Mouse (Mus musculus) hindbrain, embryonic 12.5 days (tissue): ENCODE measurements at regions not wholly inside any gene's neighbourhood (a gene's known extent, or its start where the extent isn't known, plus 50 kb on each side); places are given as distances from the start of the nearest gene placed in this dataset.

Experiments used
- ATAC-seq: fragments of 200-750 bp; cut with Nextera tagmentation; 2 replicates; pipeline ENCODE4 v1.8.0; 2017; ENCODE audit warnings: moderate TSS enrichment; ENCODE audit not compliant: low FRiP score
- H3K27ac ChIP-seq: fragments of 300-500 bp; sonication (generic); 2 replicates; pipeline ENCODE4 v1.5.1; 2016; ENCODE audit warnings: mild to moderate bottlenecking
- H3K27me3 ChIP-seq: fragments of 300-500 bp; sonication (generic); 2 replicates; pipeline ENCODE4 v1.6.1; 2016; ENCODE audit warnings: mild to moderate bottlenecking
- H3K36me3 ChIP-seq: fragments of 300-500 bp; sonication (generic); 2 replicates; pipeline ENCODE4 v1.6.1; 2016; ENCODE audit warnings: mild to moderate bottlenecking
- H3K4me1 ChIP-seq: fragments of 300-500 bp; sonication (generic); 2 replicates; pipeline ENCODE4 v1.6.1; 2016
- H3K4me2 ChIP-seq: fragments of 300-500 bp; sonication (generic); replicated peaks from 2 replicates; pipeline ENCODE4 v1.6.1; 2016; ENCODE audit warnings: mild to moderate bottlenecking
- H3K4me3 ChIP-seq: fragments of 300-500 bp; sonication (generic); 2 replicates; pipeline ENCODE4 v1.5.1; 2016; ENCODE audit warnings: mild to moderate bottlenecking
- H3K9ac ChIP-seq: fragments of 300-500 bp; sonication (generic); 2 replicates; pipeline ENCODE4 v1.6.1; 2016; ENCODE audit warnings: mild to moderate bottlenecking, moderate library complexity
- H3K9me3 ChIP-seq: fragments of 300-500 bp; sonication (generic); replicated peaks from 2 replicates; pipeline ENCODE4 v1.6.1; 2016; ENCODE audit warnings: mild to moderate bottlenecking
- whole genome bisulfite sequencing: fragments of 180-500 bp; shearing (Covaris S2); methylation state at CpG from one replicate; pipeline ENCODE4 v1.1.7; 2016; 5-methylcytosine and 5-hydroxymethylcytosine counted together

DNA sequence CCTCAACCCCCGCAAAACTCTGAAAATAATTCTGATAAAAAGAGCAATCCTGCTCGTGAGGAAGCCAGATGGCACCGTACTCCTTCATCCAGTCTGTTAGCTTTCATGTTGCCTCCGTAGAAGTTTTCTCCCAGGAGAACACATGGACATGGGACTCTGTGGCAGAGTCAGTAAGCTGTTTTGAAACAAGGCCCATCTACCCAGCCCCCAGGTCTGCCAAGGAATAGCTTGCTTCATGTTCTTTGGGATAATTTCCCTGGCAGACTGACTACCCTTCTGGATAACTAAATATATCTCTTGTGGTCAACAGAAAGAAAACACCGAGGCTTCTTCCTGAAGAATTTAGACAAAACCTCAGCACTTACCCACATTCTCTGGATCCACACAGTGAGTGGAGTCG is 111.2 kb upstream of the Spred1 start:
- Histone ChIP-seq H3K36me3 (no peaks in the 10 kb centered on the region), H3K9ac (no peak overlapping the region), H3K27ac (no peak overlapping the region), H3K9me3 (no peaks in the 10 kb centered on the region), H3K4me1 (no peaks in the 10 kb centered on the region), H3K4me2 (no peak overlapping the region), H3K27me3 (no peaks in the 10 kb centered on the region), H3K4me3 (no peak overlapping the region)
- no peak for ATAC-seq
- 87% methylated on average over 6 of the region's 6 CpGs for WGBS

DNA sequence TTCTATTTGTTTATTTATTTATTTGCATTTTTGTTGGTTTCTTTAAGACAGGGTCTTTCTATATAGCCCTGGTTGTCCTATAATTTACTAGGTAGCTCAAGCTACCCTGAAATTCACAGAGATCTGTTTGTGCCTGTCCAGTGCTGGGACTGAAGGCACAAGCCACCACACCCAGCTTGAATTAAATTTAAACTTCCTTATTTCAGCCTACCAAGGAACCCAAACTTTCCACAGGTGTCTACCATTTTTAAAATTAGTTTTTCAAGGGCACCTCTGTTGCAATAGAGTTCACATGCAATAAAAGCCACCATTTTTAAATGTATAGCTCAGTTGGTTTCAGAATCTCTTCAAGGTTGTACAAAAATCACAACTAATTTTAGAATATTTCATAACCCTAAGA is 110.2 kb upstream of the Spred1 start:
- Histone ChIP-seq H3K9me3 (no peaks in the 10 kb centered on the region), H3K36me3 (no peaks in the 10 kb centered on the region), H3K27me3 (no peaks in the 10 kb centered on the region), H3K4me2 (no peak overlapping the region), H3K9ac (no peak overlapping the region), H3K4me3 (no peak overlapping the region), H3K4me1 (no peaks in the 10 kb centered on the region), H3K27ac (no peak overlapping the region)
- no peak for ATAC-seq

DNA sequence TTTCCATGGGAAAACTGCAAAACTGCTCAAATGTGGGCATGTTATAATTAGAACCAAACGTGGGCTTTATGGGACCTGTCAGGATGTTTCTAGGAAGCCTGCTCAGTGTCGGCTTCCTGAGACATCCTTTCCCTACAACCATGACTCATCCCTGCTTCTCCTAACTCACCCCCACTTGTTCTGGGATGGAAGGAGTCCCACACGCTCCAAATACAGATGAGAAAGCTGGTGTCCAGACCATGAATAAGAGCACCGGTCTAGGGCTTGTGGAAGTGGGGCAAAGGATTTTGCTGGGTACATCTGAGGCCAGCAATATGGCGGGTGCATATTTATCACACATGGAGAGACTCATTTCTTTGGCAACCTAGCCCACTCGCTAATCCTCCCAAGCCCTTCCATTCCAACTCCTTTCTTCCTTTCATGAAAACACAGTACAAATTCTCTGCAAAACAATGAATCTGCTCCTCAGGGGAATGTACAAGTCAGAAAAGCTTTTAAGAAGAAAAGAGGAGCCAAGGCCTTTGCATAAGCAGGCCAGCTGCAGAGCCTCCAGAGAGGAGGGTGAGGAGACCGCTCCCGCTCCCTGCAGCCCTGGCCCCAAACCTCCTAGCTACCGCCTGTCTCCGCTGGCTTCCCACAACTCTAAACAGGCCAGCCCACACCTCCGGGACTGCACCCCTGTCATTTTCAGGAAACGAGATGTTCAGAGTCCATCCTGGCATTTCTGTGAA is 103.1 kb upstream of the Spred1 start:
- WGBS = 40% methylated on average over 12 of the region's 12 CpGs

DNA sequence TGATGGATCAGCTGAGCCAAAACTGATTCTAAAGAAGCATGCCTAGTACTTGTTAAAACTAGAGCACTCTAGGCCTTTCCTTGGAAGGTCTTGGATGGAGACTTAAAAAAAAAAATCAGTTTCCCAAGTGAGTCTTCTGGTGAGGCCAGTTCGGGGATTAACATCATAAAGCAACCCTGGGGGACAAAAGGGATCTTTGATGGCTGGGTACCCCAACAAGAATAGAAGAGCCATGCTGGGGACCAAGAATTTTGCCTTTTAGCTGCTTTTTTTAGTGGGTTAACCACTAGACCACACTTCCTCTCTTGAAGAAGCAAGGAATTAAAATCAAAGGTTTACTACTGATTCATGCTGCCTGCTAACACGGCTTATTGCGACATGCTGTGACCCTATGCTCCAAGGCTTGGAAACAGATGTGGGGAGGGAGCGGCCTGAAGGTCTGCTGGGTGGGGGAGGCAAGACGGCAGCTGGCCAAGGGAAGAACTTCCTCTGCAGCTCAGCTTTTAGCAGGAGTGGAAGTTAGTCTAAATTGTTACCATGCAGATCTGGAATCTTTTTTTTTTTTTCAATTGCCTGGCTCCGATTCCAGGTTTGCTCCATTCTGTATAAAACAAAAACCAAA is 102.1 kb upstream of the Spred1 start:
- 16% methylated on average over 6 of the region's 6 CpGs for WGBS
- peaks cover 13% of the 10 kb centered on the region for H3K4me1 ChIP-seq
- no peak overlapping the region for H3K9ac ChIP-seq
- no peaks in the 10 kb centered on the region for H3K9me3 ChIP-seq
- no peak overlapping the region for H3K4me2 ChIP-seq
- ATAC-seq = no peak
- no peak overlapping the region for H3K4me3 ChIP-seq
- no peaks in the 10 kb centered on the region for H3K27me3 ChIP-seq
- H3K27ac ChIP-seq = no peak overlapping the region
- no peaks in the 10 kb centered on the region for H3K36me3 ChIP-seq

More for the DNA sequence above, 103.1 kb upstream of the Spred1 start:
- ATAC-seq = no peak
- Histone ChIP-seq H3K27me3 (no peaks in the 10 kb centered on the region), H3K9me3 (no peaks in the 10 kb centered on the region), H3K4me2 (no peak overlapping the region), H3K4me3 (no peak overlapping the region), H3K27ac (no peak overlapping the region), H3K4me1 (peaks cover 13% of the 10 kb centered on the region), H3K36me3 (no peaks in the 10 kb centered on the region), H3K9ac (no peak overlapping the region)

DNA sequence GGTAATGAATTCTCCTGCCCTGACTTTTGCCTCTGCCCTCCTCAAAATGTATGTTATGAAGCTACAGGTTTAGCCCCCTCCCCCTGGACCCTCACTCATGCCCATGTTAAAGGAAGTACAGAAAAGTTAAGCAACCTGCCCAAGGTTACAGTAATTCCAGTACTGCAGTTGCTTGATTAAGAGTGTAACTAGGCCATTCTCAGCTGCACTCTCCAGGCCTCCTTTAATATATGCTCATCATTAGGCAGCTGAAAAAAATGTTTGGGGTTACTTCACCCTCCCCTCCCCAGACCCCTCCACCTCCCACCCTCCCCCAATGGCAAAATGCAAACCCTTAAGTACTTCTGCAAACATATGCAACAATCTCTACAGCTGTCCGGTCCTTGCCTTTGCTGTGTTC is 101.6 kb upstream of the Spred1 start:
- no peak overlapping the region for H3K27ac ChIP-seq

DNA sequence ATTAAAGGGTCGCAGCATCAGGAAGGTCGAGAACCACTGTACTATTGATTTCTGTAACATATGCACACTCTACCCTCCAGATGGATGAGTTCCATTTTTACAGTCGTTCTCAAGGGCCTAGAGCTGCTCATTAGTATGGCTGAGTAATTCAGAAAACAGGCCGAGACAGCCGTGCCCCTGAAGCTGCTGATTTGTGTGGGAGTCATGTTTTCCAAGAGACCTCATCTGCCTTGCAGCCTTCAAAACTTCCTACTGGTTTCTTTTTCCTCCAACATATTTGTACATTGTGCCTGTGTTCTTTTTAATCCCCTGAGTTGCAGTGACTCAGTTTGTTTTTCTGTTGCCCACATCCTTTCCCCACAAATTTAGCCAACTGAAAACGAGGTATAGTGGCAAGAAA is 99.4 kb upstream of the Spred1 start:
- Histone ChIP-seq H3K36me3 (no peaks in the 10 kb centered on the region), H3K27me3 (no peaks in the 10 kb centered on the region), H3K9me3 (no peaks in the 10 kb centered on the region), H3K4me2 (no peak overlapping the region), H3K9ac (no peak overlapping the region), H3K4me3 (no peak overlapping the region), H3K4me1 (peaks cover 13% of the 10 kb centered on the region), H3K27ac (no peak overlapping the region)
- ATAC-seq = no peak
- WGBS = 49% methylated on average over 6 of the region's 6 CpGs

More for the DNA sequence above, 101.6 kb upstream of the Spred1 start:
- H3K36me3 ChIP-seq = no peaks in the 10 kb centered on the region
- no peak for ATAC-seq
- H3K9ac ChIP-seq = no peak overlapping the region
- H3K4me1 ChIP-seq = peaks cover 13% of the 10 kb centered on the region
- WGBS = 50% methylated on average over 1 of the region's 1 CpGs
- H3K9me3 ChIP-seq = no peaks in the 10 kb centered on the region
- no peak overlapping the region for H3K4me3 ChIP-seq
- no peaks in the 10 kb centered on the region for H3K27me3 ChIP-seq
- H3K4me2 ChIP-seq = no peak overlapping the region

DNA sequence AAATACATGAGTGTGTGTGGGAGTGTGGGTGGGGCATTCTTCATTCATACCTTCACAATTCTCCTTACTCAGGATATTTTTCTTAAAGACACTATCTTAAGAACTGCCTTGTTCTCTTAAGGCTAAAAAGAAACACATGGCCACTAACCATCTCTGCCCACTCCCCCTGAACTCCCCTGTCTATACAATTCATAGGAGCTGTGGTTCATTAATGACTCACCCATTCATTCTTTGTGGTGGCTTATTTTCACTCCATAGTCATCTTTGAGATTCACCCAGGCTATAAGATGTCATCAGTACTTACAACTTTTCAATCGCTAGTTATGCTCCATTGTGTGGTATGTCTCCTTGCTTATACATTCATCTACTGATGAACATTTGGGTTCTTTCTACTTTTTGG is 97.7 kb upstream of the Spred1 start:
- peaks cover 11% of the 10 kb centered on the region for H3K4me1 ChIP-seq
- H3K4me3 ChIP-seq = no peak overlapping the region
- no peaks in the 10 kb centered on the region for H3K36me3 ChIP-seq
- H3K27me3 ChIP-seq = no peaks in the 10 kb centered on the region
- H3K4me2 ChIP-seq = no peak overlapping the region
- no peak overlapping the region for H3K27ac ChIP-seq
- no peaks in the 10 kb centered on the region for H3K9me3 ChIP-seq
- H3K9ac ChIP-seq = no peak overlapping the region
- ATAC-seq = no peak
- WGBS = 98% methylated on average over 1 of the region's 1 CpGs

DNA sequence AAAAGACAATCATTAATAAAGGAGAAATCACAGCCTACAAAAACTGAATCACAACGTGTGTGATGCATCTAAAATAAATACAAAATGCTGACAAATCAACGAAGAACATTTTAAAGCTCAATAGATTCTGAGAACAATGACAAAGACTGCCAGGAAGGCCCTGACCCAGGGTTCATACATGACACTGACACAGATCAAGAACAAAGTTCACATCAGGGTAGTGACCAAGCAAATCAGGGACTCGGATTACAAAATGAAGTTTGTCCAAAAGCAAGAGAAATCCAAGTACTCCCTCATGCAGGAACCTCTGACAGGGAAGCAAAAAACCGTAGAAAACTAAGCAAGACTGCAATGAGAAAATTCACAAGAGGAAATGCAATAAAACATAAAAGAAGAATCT is 94.1 kb upstream of the Spred1 start:
- Histone ChIP-seq H3K27ac (no peak overlapping the region), H3K9ac (no peak overlapping the region), H3K27me3 (no peaks in the 10 kb centered on the region), H3K4me3 (no peak overlapping the region), H3K36me3 (no peaks in the 10 kb centered on the region), H3K4me2 (no peak overlapping the region), H3K4me1 (peaks cover 2% of the 10 kb centered on the region; the same call in 1 of the 2 replicates), H3K9me3 (no peaks in the 10 kb centered on the region)
- no peak for ATAC-seq
- WGBS = 55% methylated on average over 4 of the region's 4 CpGs

DNA sequence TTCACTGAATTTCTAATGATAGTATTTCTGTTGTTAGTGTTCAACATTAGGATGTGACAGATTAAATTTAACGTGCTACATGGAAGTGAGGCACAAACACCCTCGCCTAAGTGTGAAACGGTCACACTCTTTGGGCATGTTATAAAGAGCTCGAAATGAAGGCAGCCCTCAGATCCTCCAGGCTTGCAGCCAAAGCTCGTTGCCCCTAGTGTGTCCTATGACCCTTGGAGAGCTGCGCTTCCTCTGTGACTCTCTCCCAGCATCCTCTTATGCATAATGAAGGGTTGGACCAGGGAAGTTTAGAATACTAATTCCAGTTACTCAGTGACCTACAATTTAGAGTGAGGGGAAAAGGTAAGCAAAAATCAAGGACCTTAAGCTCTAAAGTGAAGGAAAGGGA is 92.4 kb upstream of the Spred1 start:
- H3K9ac ChIP-seq = no peak overlapping the region
- ATAC-seq = no peak
- peaks cover 2% of the 10 kb centered on the region; the same call in 1 of the 2 replicates for H3K4me1 ChIP-seq
- no peaks in the 10 kb centered on the region for H3K27me3 ChIP-seq
- H3K4me2 ChIP-seq = no peak overlapping the region
- no peaks in the 10 kb centered on the region for H3K9me3 ChIP-seq
- H3K36me3 ChIP-seq = no peaks in the 10 kb centered on the region
- H3K4me3 ChIP-seq = no peak overlapping the region
- H3K27ac ChIP-seq = no peak overlapping the region
- 66% methylated on average over 6 of the region's 6 CpGs for WGBS

DNA sequence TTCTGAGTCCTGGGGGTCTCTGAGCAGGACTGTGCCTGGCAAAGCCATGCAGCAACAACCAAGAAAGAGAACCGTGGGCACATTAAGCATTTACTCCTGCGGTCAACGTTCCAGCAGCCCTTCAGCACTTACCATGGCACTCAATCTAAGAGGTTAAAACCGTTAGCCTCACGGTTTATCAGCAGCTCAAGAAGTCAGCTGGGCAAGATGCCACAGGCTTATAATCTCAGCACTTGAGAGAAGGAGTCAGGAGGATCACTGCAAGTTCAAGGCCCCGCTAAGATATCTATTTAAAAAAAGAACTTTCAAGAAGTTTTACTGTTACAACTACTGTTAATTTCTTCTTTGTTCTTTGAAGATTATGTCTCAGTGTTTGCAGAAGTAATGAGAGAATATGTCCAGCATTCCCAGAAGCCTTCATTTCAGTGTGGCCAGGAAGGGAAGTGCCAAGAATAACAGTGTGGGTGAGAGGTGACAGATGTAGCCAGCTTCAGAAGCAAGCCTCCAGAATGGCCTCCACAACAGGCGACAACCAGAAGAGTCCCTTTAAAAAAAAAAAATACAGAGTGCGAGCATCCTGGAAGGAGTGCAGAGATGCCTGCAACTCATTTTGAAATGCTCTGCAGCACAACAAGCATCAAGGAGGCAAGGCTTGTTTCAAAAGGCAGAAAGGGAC is 84.8 kb upstream of the Spred1 start:
- Histone ChIP-seq H3K4me2 (no peak overlapping the region), H3K36me3 (no peaks in the 10 kb centered on the region), H3K4me1 (peaks cover 3% of the 10 kb centered on the region), H3K9me3 (no peaks in the 10 kb centered on the region), H3K27me3 (no peaks in the 10 kb centered on the region), H3K9ac (no peak overlapping the region), H3K27ac (no peak overlapping the region), H3K4me3 (no peak overlapping the region)
- WGBS = 81% methylated on average over 8 of the region's 8 CpGs
- ATAC-seq = no peak

DNA sequence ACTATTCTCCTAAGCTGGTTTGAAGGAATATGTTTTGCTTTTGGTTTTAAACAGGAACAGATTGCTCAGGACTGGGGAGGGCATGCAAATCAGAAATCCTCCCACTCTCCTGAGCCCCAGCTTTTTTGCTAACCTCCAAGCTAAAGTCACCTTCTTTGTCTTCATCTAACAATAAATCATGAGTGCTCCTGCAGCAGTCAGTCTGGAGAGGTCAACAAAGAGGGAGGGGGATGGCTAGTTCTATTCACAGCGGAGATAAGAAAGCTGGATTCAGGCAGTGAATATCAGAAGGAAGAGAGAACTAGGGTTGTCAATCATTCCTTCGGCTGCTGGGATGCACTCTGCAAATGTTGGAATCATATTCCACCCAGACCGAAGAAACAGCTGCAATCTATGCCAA is 81.0 kb upstream of the Spred1 start:
- no peak overlapping the region for H3K4me3 ChIP-seq
- no peak overlapping the region for H3K9ac ChIP-seq
- H3K4me2 ChIP-seq = no peak overlapping the region
- H3K4me1 ChIP-seq = peaks cover 3% of the 10 kb centered on the region
- H3K27ac ChIP-seq = no peak overlapping the region
- H3K27me3 ChIP-seq = no peaks in the 10 kb centered on the region
- 18% methylated on average over 3 of the region's 3 CpGs for WGBS
- no peaks in the 10 kb centered on the region for H3K36me3 ChIP-seq
- no peaks in the 10 kb centered on the region for H3K9me3 ChIP-seq
- no peak for ATAC-seq

DNA sequence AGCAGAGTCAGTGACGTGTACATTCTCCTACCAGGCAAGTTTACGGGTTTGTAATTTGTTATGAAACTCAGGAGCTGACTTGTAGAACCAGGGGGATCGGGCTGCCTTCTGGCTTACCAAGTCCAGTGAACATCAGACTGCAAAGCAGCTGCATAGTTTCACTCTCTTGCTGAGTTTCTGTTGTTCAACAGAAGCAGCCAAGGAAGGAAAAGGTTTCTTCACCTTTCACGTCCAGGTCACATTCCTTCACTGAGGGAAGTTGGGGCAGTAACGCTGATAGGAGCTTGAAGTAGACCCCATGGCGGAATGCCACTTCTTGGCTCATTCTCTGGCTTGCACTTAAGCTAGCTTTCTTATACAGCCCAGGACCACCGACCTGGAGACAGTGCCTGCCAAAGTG is 77.3 kb upstream of the Spred1 start:
- H3K36me3 ChIP-seq = no peaks in the 10 kb centered on the region
- H3K4me3 ChIP-seq = no peak overlapping the region
- no peaks in the 10 kb centered on the region for H3K9me3 ChIP-seq
- WGBS = 76% methylated on average over 7 of the region's 7 CpGs
- peaks cover 3% of the 10 kb centered on the region for H3K4me1 ChIP-seq
- no peak overlapping the region for H3K4me2 ChIP-seq
- no peak overlapping the region for H3K9ac ChIP-seq
- no peak overlapping the region for H3K27ac ChIP-seq
- no peak for ATAC-seq
- no peaks in the 10 kb centered on the region for H3K27me3 ChIP-seq
